Mouse (Mus musculus): Measurements from ENCODE around the gene Tmem184a. TPM values are rescaled to one million over a fixed set of nuclear protein-coding genes. Genes with fewer than 3 reads are reported as not detected.

Tmem184a gene
- polyA plus RNA-seq, 1 experiment = 7.2 TPM

DNA sequence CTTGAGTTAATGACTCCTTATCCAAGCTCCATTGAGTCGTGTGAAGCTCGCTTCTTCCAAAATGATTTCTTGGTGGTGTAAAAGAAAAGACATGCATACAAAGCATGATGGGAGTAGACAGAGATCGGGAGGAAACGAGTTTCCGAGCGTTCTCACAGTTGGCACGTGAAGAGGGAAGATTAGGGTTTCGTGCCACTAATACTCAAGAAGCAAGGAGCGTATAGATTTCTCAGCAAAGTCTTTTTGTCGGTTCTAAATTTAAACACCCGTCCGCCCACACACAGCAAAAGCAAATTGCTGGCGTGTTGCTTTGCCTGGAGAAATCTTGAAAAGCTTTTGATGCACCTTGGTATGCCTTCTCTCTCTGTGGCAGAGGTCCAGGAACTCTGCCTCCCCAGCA is 9.7 kb upstream of the Tmem184a start:
- Histone ChIP-seq H3K4me3 (no peak overlapping the region), H3K36me3 (ENCODE audit: control insufficient read depth, insufficient read depth) (no peaks in the 10 kb centered on the region), H3K27me3 (ENCODE audit: control insufficient read depth, insufficient read depth, insufficient read length) (no peaks in the 10 kb centered on the region), H3K4me2 (ENCODE audit: low read depth) (peak overlapping the region; percentile 25), H3ac (ENCODE audit: control insufficient read depth, insufficient read length) (no peak overlapping the region), H3K79me2 (ENCODE audit: control insufficient read depth, insufficient read depth) (peaks cover 14% of the 10 kb centered on the region)
- TF ChIP-seq MYOG (IDR thresholded peaks at IDR 0.05; ENCODE audit: control insufficient read depth in 1 of 3, insufficient read depth in 1 of 3, insufficient read length in 2 of 3, low read depth in 2 of 3) (no peak), MAX (IDR thresholded peaks at IDR 0.05; ENCODE audit: low read depth) (no peak), MYOD1 (IDR thresholded peaks at IDR 0.05; ENCODE audit: control insufficient read depth in 1 of 3, insufficient read length in 2 of 3, low read depth in 2 of 3) (no peak), TCF3 (IDR thresholded peaks at IDR 0.05; ENCODE audit: insufficient read length, low read depth) (no peak), CEBPB (IDR thresholded peaks at IDR 0.05; ENCODE audit: insufficient read depth, poor library complexity, severe bottlenecking) (no peak), TCF12 (IDR thresholded peaks at IDR 0.05; ENCODE audit: insufficient read depth, poor library complexity, severe bottlenecking) (no peak), SRF (IDR thresholded peaks at IDR 0.05; ENCODE audit: control insufficient read depth, insufficient read length, low read depth) (no peak), POLR2A (IDR thresholded peaks at IDR 0.05; ENCODE audit: insufficient read length, low read depth) (no peak)

DNA sequence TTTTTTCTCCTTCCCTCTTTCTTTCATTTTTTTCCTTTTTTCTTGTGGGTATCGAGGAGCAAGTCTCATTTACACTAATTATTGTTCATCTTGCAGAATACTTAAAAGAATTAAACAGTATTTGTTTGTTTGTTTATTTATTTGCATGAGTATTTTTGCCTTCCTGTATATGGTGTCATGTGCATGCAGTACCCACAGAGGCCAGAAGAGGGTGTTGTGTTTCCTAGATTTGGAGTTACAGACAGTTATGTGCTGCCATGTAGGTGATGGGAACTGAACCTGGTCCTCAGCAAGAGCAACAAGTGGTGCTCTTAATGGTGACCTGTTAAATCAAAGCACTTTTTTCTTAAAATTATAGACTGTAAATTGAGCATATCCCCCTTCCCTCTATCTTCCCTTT is 7.9 kb upstream of the Tmem184a start:
- no peak for TF ChIP-seq CEBPB (IDR thresholded peaks at IDR 0.05; ENCODE audit: insufficient read depth, poor library complexity, severe bottlenecking)
- TF ChIP-seq MYOG (IDR thresholded peaks at IDR 0.05; ENCODE audit: control insufficient read depth in 1 of 3, insufficient read depth in 1 of 3, insufficient read length in 2 of 3, low read depth in 2 of 3) = no peak

DNA sequence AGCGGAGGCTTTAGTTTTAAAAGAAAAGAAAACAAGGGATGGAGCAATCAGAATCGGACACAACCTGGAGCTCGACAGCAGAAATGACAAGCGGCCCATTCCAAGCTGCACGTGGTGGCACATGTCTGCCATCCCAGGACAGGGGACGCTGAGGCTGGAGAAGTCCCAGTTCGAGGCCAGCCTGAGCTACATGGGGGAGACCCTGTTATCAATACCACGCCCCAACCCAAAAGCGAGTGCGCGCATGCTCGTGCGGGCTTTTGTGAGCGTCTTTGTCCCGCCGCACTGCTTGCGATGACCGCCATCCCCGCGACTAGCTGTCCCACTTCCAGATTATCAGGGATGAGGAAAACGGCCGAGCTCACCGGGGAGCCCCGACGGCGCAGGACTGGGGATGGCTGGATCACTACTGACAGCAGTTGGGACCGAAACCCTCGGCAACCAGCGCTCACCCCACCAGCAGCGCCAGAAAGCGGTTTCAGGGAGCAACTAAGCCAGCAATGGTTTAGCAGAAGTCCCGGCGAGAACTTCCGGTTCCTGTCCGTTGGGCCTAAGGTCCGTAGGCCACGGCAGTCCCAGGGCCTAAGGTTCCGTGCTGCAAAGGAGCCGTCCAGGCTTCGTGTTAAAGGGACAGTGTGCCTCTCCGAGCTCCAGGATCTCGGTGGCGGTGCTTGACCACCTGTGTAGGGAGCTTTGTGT is 6.8 kb upstream of the Tmem184a start, which contains the start of the genes Gm26938 and Psmg3:
Gm26938 (minus strand) TSS at position 51 of the 699 bp plus-strand sequence.
Psmg3 (minus strand) TSS at position 529 of the 699 bp plus-strand sequence.
- Histone ChIP-seq H3K27me3 (ENCODE audit: control insufficient read depth, insufficient read depth, insufficient read length) (no peaks in the 10 kb centered on the region), H3K4me3 (peak within 1 kb of the TSS; percentile 88), H3K79me2 (ENCODE audit: control insufficient read depth, insufficient read depth) (peaks cover 14% of the 10 kb centered on the region)

More for the DNA sequence above, 7.9 kb upstream of the Tmem184a start:
- no peak overlapping the region for H3ac ChIP-seq (ENCODE audit: control insufficient read depth, insufficient read length)
- H3K4me3 ChIP-seq = no peak overlapping the region
- H3K4me2 ChIP-seq (ENCODE audit: low read depth) = no peak overlapping the region
- H3K36me3 ChIP-seq (ENCODE audit: control insufficient read depth, insufficient read depth) = peaks cover 8% of the 10 kb centered on the region
- H3K79me2 ChIP-seq (ENCODE audit: control insufficient read depth, insufficient read depth) = peaks cover 14% of the 10 kb centered on the region
- no peaks in the 10 kb centered on the region for H3K27me3 ChIP-seq (ENCODE audit: control insufficient read depth, insufficient read depth, insufficient read length)

DNA sequence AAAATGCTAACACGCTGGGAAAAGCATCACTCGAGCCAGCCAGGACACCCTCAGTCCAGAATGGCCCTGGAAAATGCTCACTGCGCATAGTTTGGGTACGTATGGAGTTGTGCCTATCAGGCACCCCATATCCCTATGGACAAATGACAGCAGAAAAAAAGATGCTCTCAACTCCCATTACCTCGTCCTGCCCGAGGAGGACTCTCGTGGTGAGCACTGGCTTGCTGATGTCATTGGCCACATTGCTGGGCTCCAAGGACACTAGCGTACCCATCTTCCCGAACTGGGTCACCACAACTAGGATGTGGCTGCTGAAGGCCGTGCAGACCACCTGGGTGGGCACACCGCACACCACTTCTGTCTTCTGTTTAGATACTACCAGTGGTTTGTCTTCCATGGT is 6.2 kb upstream of the Tmem184a start:
- peaks cover 14% of the 10 kb centered on the region for H3K79me2 ChIP-seq (ENCODE audit: control insufficient read depth, insufficient read depth)
- TF ChIP-seq POLR2A (IDR thresholded peaks at IDR 0.05; ENCODE audit: insufficient read length, low read depth) (no peak), MYOD1 (IDR thresholded peaks at IDR 0.05; ENCODE audit: control insufficient read depth in 1 of 3, insufficient read length in 2 of 3, low read depth in 2 of 3) (no peak), E2F4 (IDR thresholded peaks at IDR 0.05; ENCODE audit: insufficient read depth) (no peak), REST (IDR thresholded peaks at IDR 0.05; ENCODE audit: insufficient read depth, insufficient read length) (no peak), TCF3 (IDR thresholded peaks at IDR 0.05; ENCODE audit: insufficient read length, low read depth) (no peak), CEBPB (IDR thresholded peaks at IDR 0.05; ENCODE audit: insufficient read depth, poor library complexity, severe bottlenecking) (no peak), TCF12 (IDR thresholded peaks at IDR 0.05; ENCODE audit: insufficient read depth, poor library complexity, severe bottlenecking) (no peak), MYOG (IDR thresholded peaks at IDR 0.05; ENCODE audit: control insufficient read depth in 1 of 3, insufficient read depth in 1 of 3, insufficient read length in 2 of 3, low read depth in 2 of 3) (no peak), MAX (IDR thresholded peaks at IDR 0.05; ENCODE audit: low read depth) (no peak), SRF (IDR thresholded peaks at IDR 0.05; ENCODE audit: control insufficient read depth, insufficient read length, low read depth) (no peak), USF1 (IDR thresholded peaks at IDR 0.05; ENCODE audit: low read depth) (no peak), POLR2AphosphoS2 (IDR thresholded peaks at IDR 0.05; ENCODE audit: insufficient read length, low read depth) (no peak)
- peak overlapping the region; percentile 45 for H3ac ChIP-seq (ENCODE audit: control insufficient read depth, insufficient read length)
- H3K4me2 ChIP-seq (ENCODE audit: low read depth) = peak overlapping the region; percentile 87
- H3K36me3 ChIP-seq (ENCODE audit: control insufficient read depth, insufficient read depth) = peaks cover 8% of the 10 kb centered on the region
- H3K4me3 ChIP-seq = peak overlapping the region; percentile 88
- H3K27me3 ChIP-seq (ENCODE audit: control insufficient read depth, insufficient read depth, insufficient read length) = no peaks in the 10 kb centered on the region

More for the DNA sequence above, 6.8 kb upstream of the Tmem184a start, which contains the start of the genes Gm26938 and Psmg3:
- TF ChIP-seq CEBPB (IDR thresholded peaks at IDR 0.05; ENCODE audit: insufficient read depth, poor library complexity, severe bottlenecking) = no peak
- TF ChIP-seq POLR2A (IDR thresholded peaks at IDR 0.05; ENCODE audit: insufficient read length, low read depth) = peak; percentile 74
- no peak for TF ChIP-seq SRF (IDR thresholded peaks at IDR 0.05; ENCODE audit: control insufficient read depth, insufficient read length, low read depth)
- peak in 1 of 3 experiments; percentile 33 for TF ChIP-seq MYOG (IDR thresholded peaks at IDR 0.05; ENCODE audit: control insufficient read depth in 1 of 3, insufficient read depth in 1 of 3, insufficient read length in 2 of 3, low read depth in 2 of 3)
- TF ChIP-seq MAX (IDR thresholded peaks at IDR 0.05; ENCODE audit: low read depth) = no peak
- peak; percentile 20 for TF ChIP-seq E2F4 (IDR thresholded peaks at IDR 0.05; ENCODE audit: insufficient read depth)
- peak; percentile 69 for TF ChIP-seq POLR2AphosphoS2 (IDR thresholded peaks at IDR 0.05; ENCODE audit: insufficient read length, low read depth)
- H3K4me2 ChIP-seq (ENCODE audit: low read depth) = peak within 1 kb of the TSS; percentile 87
- H3ac ChIP-seq (ENCODE audit: control insufficient read depth, insufficient read length) = peak within 1 kb of the TSS; percentile 45
- peaks cover 8% of the 10 kb centered on the region for H3K36me3 ChIP-seq (ENCODE audit: control insufficient read depth, insufficient read depth)

DNA sequence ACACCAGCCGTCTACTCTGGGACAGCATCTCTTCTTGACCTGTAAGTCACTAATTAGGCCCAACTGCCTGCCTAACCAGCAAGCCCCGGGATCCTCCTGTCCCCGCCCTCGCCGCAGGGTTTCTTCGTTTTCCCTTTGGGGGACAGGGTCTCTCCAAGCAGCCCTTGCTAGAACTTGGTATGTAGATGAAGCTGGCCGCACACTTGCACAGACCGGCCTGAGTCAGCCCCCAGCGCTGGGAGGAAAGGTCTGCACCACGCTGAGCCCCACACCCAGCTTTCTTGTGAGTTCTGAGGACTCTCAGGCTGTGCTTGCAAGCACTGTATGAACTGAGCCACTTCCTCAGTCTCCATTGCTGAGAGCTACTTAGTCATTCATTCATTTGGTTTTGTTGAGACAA is 4.8 kb upstream of the Tmem184a start:
- no peak overlapping the region for H3K4me3 ChIP-seq
- no peaks in the 10 kb centered on the region for H3K27me3 ChIP-seq (ENCODE audit: control insufficient read depth, insufficient read depth, insufficient read length)
- no peak for TF ChIP-seq SRF (IDR thresholded peaks at IDR 0.05; ENCODE audit: control insufficient read depth, insufficient read length, low read depth)
- TF ChIP-seq POLR2A (IDR thresholded peaks at IDR 0.05; ENCODE audit: insufficient read length, low read depth) = no peak
- TF ChIP-seq REST (IDR thresholded peaks at IDR 0.05; ENCODE audit: insufficient read depth, insufficient read length) = no peak
- no peak for TF ChIP-seq USF1 (IDR thresholded peaks at IDR 0.05; ENCODE audit: low read depth)
- H3K36me3 ChIP-seq (ENCODE audit: control insufficient read depth, insufficient read depth) = peaks cover 8% of the 10 kb centered on the region
- no peak overlapping the region for H3K4me2 ChIP-seq (ENCODE audit: low read depth)
- H3K79me2 ChIP-seq (ENCODE audit: control insufficient read depth, insufficient read depth) = peaks cover 14% of the 10 kb centered on the region
- H3ac ChIP-seq (ENCODE audit: control insufficient read depth, insufficient read length) = no peak overlapping the region

All from myocyte (in vitro differentiated cells).